Mouse (Mus musculus) stomach, embryonic 14.5 days (tissue): Measurements from ENCODE around the gene Abca13. TPM values are rescaled to one million over a fixed set of nuclear protein-coding genes. Genes with fewer than 3 reads are reported as not detected.

Experiments used
- ATAC-seq: fragments of 200-750 bp; cut with Nextera tagmentation; 2 replicates; pipeline ENCODE4 v1.8.0; 2017; ENCODE audit warnings: low read depth, moderate TSS enrichment; ENCODE audit not compliant: insufficient number of reproducible peaks, insufficient read depth, low FRiP score
- H3K27ac ChIP-seq: fragments of 300-500 bp; sonication (generic); 2 replicates; pipeline ENCODE4 v1.5.1; 2014; ENCODE audit warnings: mild to moderate bottlenecking, low read length, moderate library complexity, mixed read lengths
- H3K27me3 ChIP-seq: fragments of 300-500 bp; sonication (generic); 2 replicates; pipeline ENCODE4 v1.6.1; 2014; ENCODE audit warnings: low read length, control low read depth, mixed read lengths; ENCODE audit not compliant: control insufficient read depth, insufficient read depth
- H3K36me3 ChIP-seq: fragments of 300-500 bp; sonication (generic); 2 replicates; pipeline ENCODE4 v1.6.1; 2014; ENCODE audit warnings: mild to moderate bottlenecking, control low read depth, low read length, moderate library complexity, mixed read lengths; ENCODE audit not compliant: control insufficient read depth, insufficient read depth
- H3K4me1 ChIP-seq: fragments of 300-500 bp; sonication (generic); 2 replicates; pipeline ENCODE4 v1.6.1; 2014; ENCODE audit warnings: low read length, control low read depth, mixed read lengths; ENCODE audit not compliant: control insufficient read depth, insufficient read depth
- H3K4me2 ChIP-seq: fragments of 300-500 bp; sonication (generic); replicated peaks from 2 replicates; pipeline ENCODE4 v1.6.1; 2014; ENCODE audit warnings: low read depth, low read length, control low read depth
- H3K4me3 ChIP-seq: fragments of 300-500 bp; sonication (generic); 2 replicates; pipeline ENCODE4 v1.5.1; 2014; ENCODE audit warnings: low read depth, low read length, control low read depth
- H3K9ac ChIP-seq: fragments of 300-500 bp; sonication (generic); replicated peaks from 2 replicates; pipeline ENCODE4 v1.6.1; 2014; ENCODE audit warnings: low read depth, mild to moderate bottlenecking, control low read depth, low read length, moderate library complexity, mixed read lengths
- H3K9me3 ChIP-seq: fragments of 300-500 bp; sonication (generic); 2 replicates; pipeline ENCODE4 v1.6.1; 2016; ENCODE audit warnings: low read depth, low read length, control low read depth; ENCODE audit not compliant: control insufficient read depth
- WGBS: fragments of 180-500 bp; shearing (Covaris S2); extraction: QIAGEN DNeasy Blood & Tissue Kit; methylation state at CpG from one replicate; pipeline ENCODE4 v1.1.7; 2014; 5-methylcytosine and 5-hydroxymethylcytosine counted together
- polyA plus RNA-seq: library from polyadenylated mRNA; unstranded; fragments of >200 nt; fragmentation: Nextera tagmentation; extraction: Ambion mirVana; gene quantifications from 2 replicates; pipeline ENCODE4 v1.2.1, GENCODE M21; 2014

Abca13 gene
- polyA plus RNA-seq, 1 experiment from 2014 or later = 0.03 TPM

GRCm38 (mm10) chr11:9574894-9575293 is 383.2 kb downstream of the Abca13 start:
- H3K4me3 ChIP-seq = no peak overlapping the region
- no peaks in the 10 kb centered on the region for H3K4me1 ChIP-seq
- H3K36me3 ChIP-seq = no peaks in the 10 kb centered on the region
- no peak for ATAC-seq
- no peak overlapping the region for H3K27ac ChIP-seq
- WGBS = 82% methylated on average over 4 of the region's 4 CpGs
- no peak overlapping the region for H3K4me2 ChIP-seq
- H3K9me3 ChIP-seq = no peaks in the 10 kb centered on the region
- no peak overlapping the region for H3K9ac ChIP-seq
- no peaks in the 10 kb centered on the region for H3K27me3 ChIP-seq

- WGBS = 78% methylated on average over 1 of the region's 1 CpGs
These were observed 400.1 kb downstream of the Abca13 start for GRCm38 (mm10) chr11:9591757-9592316.

GRCm38 (mm10) chr11:9597299-9597698 is 405.6 kb downstream of the Abca13 start:
- WGBS = 46% methylated on average over 2 of the region's 2 CpGs
- H3K4me3 ChIP-seq = no peak overlapping the region
- H3K9ac ChIP-seq = no peak overlapping the region
- H3K36me3 ChIP-seq = no peaks in the 10 kb centered on the region
- H3K27ac ChIP-seq = no peak overlapping the region
- no peak for ATAC-seq
- H3K4me1 ChIP-seq = no peaks in the 10 kb centered on the region
- no peaks in the 10 kb centered on the region for H3K9me3 ChIP-seq
- H3K27me3 ChIP-seq = no peaks in the 10 kb centered on the region
- no peak overlapping the region for H3K4me2 ChIP-seq

More at GRCm38 (mm10) chr11:9591757-9592316, 400.1 kb downstream of the Abca13 start:
- Histone ChIP-seq H3K36me3 (no peaks in the 10 kb centered on the region), H3K27me3 (no peaks in the 10 kb centered on the region), H3K4me2 (no peak overlapping the region), H3K9me3 (no peaks in the 10 kb centered on the region), H3K27ac (no peak overlapping the region), H3K4me1 (no peaks in the 10 kb centered on the region), H3K4me3 (no peak overlapping the region), H3K9ac (no peak overlapping the region)
- ATAC-seq = no peak

- H3K36me3 ChIP-seq = no peaks in the 10 kb centered on the region
- H3K9ac ChIP-seq = no peak overlapping the region
- no peaks in the 10 kb centered on the region for H3K9me3 ChIP-seq
- H3K4me2 ChIP-seq = no peak overlapping the region
- no peak overlapping the region for H3K4me3 ChIP-seq
- no peaks in the 10 kb centered on the region for H3K27me3 ChIP-seq
- no peak for ATAC-seq
- 88% methylated on average over 3 of the region's 3 CpGs for WGBS
- H3K27ac ChIP-seq = no peak overlapping the region
- H3K4me1 ChIP-seq = no peaks in the 10 kb centered on the region
These were observed 409.4 kb downstream of the Abca13 start for GRCm38 (mm10) chr11:9601096-9601495.

- H3K4me2 ChIP-seq = no peak overlapping the region
- H3K4me3 ChIP-seq = no peak overlapping the region
- 75% methylated on average over 4 of the region's 4 CpGs for WGBS
- no peaks in the 10 kb centered on the region for H3K27me3 ChIP-seq
- H3K27ac ChIP-seq = no peak overlapping the region
- ATAC-seq = no peak
- no peak overlapping the region for H3K9ac ChIP-seq
- H3K9me3 ChIP-seq = no peaks in the 10 kb centered on the region
- H3K4me1 ChIP-seq = no peaks in the 10 kb centered on the region
- H3K36me3 ChIP-seq = no peaks in the 10 kb centered on the region
These were observed 410.4 kb downstream of the Abca13 start for GRCm38 (mm10) chr11:9602137-9602536.

- Histone ChIP-seq H3K36me3 (no peaks in the 10 kb centered on the region), H3K27me3 (no peaks in the 10 kb centered on the region), H3K4me3 (no peak overlapping the region), H3K27ac (no peak overlapping the region), H3K9me3 (no peaks in the 10 kb centered on the region), H3K4me2 (no peak overlapping the region), H3K9ac (no peak overlapping the region), H3K4me1 (no peaks in the 10 kb centered on the region)
- no peak for ATAC-seq
These were observed 416.5 kb downstream of the Abca13 start for GRCm38 (mm10) chr11:9608249-9608648.

- H3K27me3 ChIP-seq = no peaks in the 10 kb centered on the region
- H3K9ac ChIP-seq = no peak overlapping the region
- no peaks in the 10 kb centered on the region for H3K36me3 ChIP-seq
- no peak overlapping the region for H3K4me3 ChIP-seq
- H3K27ac ChIP-seq = no peak overlapping the region
- H3K4me1 ChIP-seq = no peaks in the 10 kb centered on the region
- WGBS = 66% methylated on average over 3 of the region's 3 CpGs
- no peak overlapping the region for H3K4me2 ChIP-seq
- no peak for ATAC-seq
- H3K9me3 ChIP-seq = no peaks in the 10 kb centered on the region
These were observed 417.3 kb downstream of the Abca13 start for GRCm38 (mm10) chr11:9609075-9609474.

GRCm38 (mm10) chr11:9616133-9616532 is 424.4 kb downstream of the Abca13 start:
- ATAC-seq = no peak

GRCm38 (mm10) chr11:9616665-9617064 is 424.9 kb downstream of the Abca13 start:
- WGBS = 73% methylated on average over 1 of the region's 1 CpGs
- Histone ChIP-seq H3K27me3 (no peaks in the 10 kb centered on the region), H3K4me1 (no peaks in the 10 kb centered on the region), H3K4me2 (no peak overlapping the region), H3K36me3 (no peaks in the 10 kb centered on the region), H3K9me3 (no peaks in the 10 kb centered on the region), H3K4me3 (no peak overlapping the region), H3K9ac (no peak overlapping the region), H3K27ac (no peak overlapping the region)
- ATAC-seq = no peak

More at GRCm38 (mm10) chr11:9616133-9616532, 424.4 kb downstream of the Abca13 start:
- H3K4me1 ChIP-seq = no peaks in the 10 kb centered on the region
- H3K9ac ChIP-seq = no peak overlapping the region
- no peak overlapping the region for H3K4me3 ChIP-seq
- H3K27me3 ChIP-seq = no peaks in the 10 kb centered on the region
- H3K36me3 ChIP-seq = no peaks in the 10 kb centered on the region
- WGBS = 89% methylated on average over 2 of the region's 2 CpGs
- no peak overlapping the region for H3K27ac ChIP-seq
- no peak overlapping the region for H3K4me2 ChIP-seq
- no peaks in the 10 kb centered on the region for H3K9me3 ChIP-seq
